Mouse (Mus musculus): ENCODE measurements at regions not wholly inside any gene's neighbourhood (a gene's known extent, or its start where the extent isn't known, plus 50 kb on each side); places are given as distances from the start of the nearest gene placed in this dataset.
A peak's percentile ranks its signal among the peaks of the same experiment; 100 is the strongest.

GRCm38 (mm10) chr8:35996330-35997077 is 230.9 kb downstream of the Gm19410 start:
- no peak overlapping the region for H3K27ac ChIP-seq (ENCODE audit: insufficient read depth, low read length)
- no peaks in the 10 kb centered on the region for H3K4me1 ChIP-seq (ENCODE audit: control insufficient read depth, insufficient read depth, low read length)
- DNase-seq: no peak
- WGBS: 90% methylated on average over 6 of the region's 6 CpGs
- TF ChIP-seq POLR2A (IDR thresholded peaks at IDR 0.05; ENCODE audit: borderline replicate concordance, insufficient read depth, low read length) (no peak), CTCF (IDR thresholded peaks at IDR 0.05; ENCODE audit: borderline replicate concordance, insufficient read depth, low read depth, low read length) (no peak)
- H3K4me3 ChIP-seq (replicated peaks; ENCODE audit: insufficient read depth, low read depth, low read length): no peak overlapping the region
- H3K27me3 ChIP-seq (ENCODE audit: control insufficient read depth, insufficient read depth, low read length): no peaks in the 10 kb centered on the region

DNA sequence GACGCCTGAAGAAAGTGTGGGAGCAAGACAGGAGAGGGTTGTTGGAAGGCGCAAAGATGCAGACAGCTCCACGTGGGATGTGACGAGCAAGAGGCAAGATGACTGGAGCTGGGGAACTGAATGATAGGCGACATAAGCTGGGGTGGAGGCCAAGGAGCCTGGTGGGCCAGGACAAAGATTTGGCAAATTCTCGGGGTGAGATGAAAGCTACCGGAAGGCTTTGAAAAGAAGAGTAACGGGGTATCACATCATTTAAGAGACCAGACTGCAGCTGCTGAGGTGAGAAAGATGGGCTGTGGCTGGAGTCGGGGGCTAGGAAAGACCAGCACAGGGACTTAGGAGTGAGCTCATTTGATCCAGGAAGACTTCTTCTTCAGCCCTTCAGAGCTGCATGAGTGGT is 234.0 kb downstream of the Gm19410 start:
- WGBS: 56% methylated on average over 9 of the region's 9 CpGs
- no peaks in the 10 kb centered on the region for H3K27me3 ChIP-seq (ENCODE audit: control insufficient read depth, insufficient read depth, low read length)
- no peak for TF ChIP-seq CTCF (IDR thresholded peaks at IDR 0.05; ENCODE audit: borderline replicate concordance, insufficient read depth, low read depth, low read length)
- no peak for TF ChIP-seq POLR2A (IDR thresholded peaks at IDR 0.05; ENCODE audit: borderline replicate concordance, insufficient read depth, low read length)
- H3K4me1 ChIP-seq (ENCODE audit: control insufficient read depth, insufficient read depth, low read length): no peaks in the 10 kb centered on the region
- no peak for DNase-seq
- H3K4me3 ChIP-seq (replicated peaks; ENCODE audit: insufficient read depth, low read depth, low read length): no peak overlapping the region
- H3K27ac ChIP-seq (ENCODE audit: insufficient read depth, low read length): no peak overlapping the region

DNA sequence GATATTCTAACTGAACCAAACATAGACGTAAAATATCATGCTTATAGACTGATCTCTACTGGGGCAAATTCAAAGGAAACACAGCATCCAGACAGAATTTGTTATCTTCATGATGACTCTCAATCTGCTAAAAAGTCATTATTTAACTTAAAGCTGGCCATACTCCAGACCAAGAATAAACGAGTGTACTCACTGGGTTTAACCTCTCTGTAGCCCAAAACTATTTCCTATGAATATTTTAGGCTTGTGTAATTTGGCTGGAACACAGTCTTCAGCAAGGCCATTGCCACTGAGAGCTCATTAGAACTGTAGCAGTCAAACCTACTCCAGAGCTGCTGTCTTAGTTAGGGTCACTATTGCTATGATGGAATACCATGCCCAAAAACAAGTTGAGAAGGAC is 238.8 kb downstream of the Gm19410 start:
- 85% methylated on average over 2 of the region's 2 CpGs for WGBS
- no peak overlapping the region for H3K4me3 ChIP-seq (replicated peaks; ENCODE audit: insufficient read depth, low read depth, low read length)
- no peak for TF ChIP-seq CTCF (IDR thresholded peaks at IDR 0.05; ENCODE audit: borderline replicate concordance, insufficient read depth, low read depth, low read length)
- TF ChIP-seq POLR2A (IDR thresholded peaks at IDR 0.05; ENCODE audit: borderline replicate concordance, insufficient read depth, low read length): no peak
- no peak for DNase-seq
- no peaks in the 10 kb centered on the region for H3K27me3 ChIP-seq (ENCODE audit: control insufficient read depth, insufficient read depth, low read length)
- no peak overlapping the region for H3K27ac ChIP-seq (ENCODE audit: insufficient read depth, low read length)
- H3K4me1 ChIP-seq (ENCODE audit: control insufficient read depth, insufficient read depth, low read length): peaks cover 4% of the 10 kb centered on the region

DNA sequence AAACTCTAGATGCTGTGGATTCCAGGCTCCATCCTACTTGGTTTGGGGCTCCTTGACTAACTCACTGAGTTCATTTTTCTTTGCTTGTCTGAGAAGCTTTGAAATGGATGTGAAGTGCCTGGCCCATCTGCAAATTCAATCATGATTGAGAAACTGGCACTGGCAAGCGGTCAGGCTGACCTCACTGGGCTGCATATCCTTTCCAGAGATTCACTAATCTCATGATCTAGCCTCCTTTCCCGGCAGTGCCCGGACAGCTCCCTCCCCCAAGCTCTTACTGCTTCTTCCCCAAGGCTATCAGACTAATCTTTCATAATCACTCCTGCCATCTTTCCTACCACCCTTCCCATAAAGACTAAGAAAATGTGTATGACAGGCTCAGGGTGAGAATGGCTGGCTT is 239.9 kb downstream of the Gm19410 start:
- no peak for DNase-seq
- H3K4me1 ChIP-seq (ENCODE audit: control insufficient read depth, insufficient read depth, low read length): peaks cover 9% of the 10 kb centered on the region
- H3K27ac ChIP-seq (ENCODE audit: insufficient read depth, low read length): no peak overlapping the region
- H3K4me3 ChIP-seq (replicated peaks; ENCODE audit: insufficient read depth, low read depth, low read length): no peak overlapping the region
- TF ChIP-seq CTCF (IDR thresholded peaks at IDR 0.05; ENCODE audit: borderline replicate concordance, insufficient read depth, low read depth, low read length) (no peak), POLR2A (IDR thresholded peaks at IDR 0.05; ENCODE audit: borderline replicate concordance, insufficient read depth, low read length) (no peak)
- no peaks in the 10 kb centered on the region for H3K27me3 ChIP-seq (ENCODE audit: control insufficient read depth, insufficient read depth, low read length)
- 59% methylated on average over 3 of the region's 3 CpGs for WGBS

- Histone ChIP-seq H3K27ac (ENCODE audit: insufficient read depth, low read length) (no peak overlapping the region), H3K4me1 (ENCODE audit: control insufficient read depth, insufficient read depth, low read length) (peaks cover 9% of the 10 kb centered on the region), H3K27me3 (ENCODE audit: control insufficient read depth, insufficient read depth, low read length) (no peaks in the 10 kb centered on the region), H3K4me3 (replicated peaks; ENCODE audit: insufficient read depth, low read depth, low read length) (no peak overlapping the region)
- 95% methylated on average over 1 of the region's 1 CpGs for WGBS
- TF ChIP-seq CTCF (IDR thresholded peaks at IDR 0.05; ENCODE audit: borderline replicate concordance, insufficient read depth, low read depth, low read length) (no peak), POLR2A (IDR thresholded peaks at IDR 0.05; ENCODE audit: borderline replicate concordance, insufficient read depth, low read length) (no peak)
- DNase-seq: peak in 1 of 2 experiments; percentile 28
Measured at GRCm38 (mm10) chr8:36007724-36008123, 242.1 kb downstream of the Gm19410 start.

- peaks cover 9% of the 10 kb centered on the region for H3K4me1 ChIP-seq (ENCODE audit: control insufficient read depth, insufficient read depth, low read length)
- WGBS: 19% methylated on average over 9 of the region's 9 CpGs
- H3K27me3 ChIP-seq (ENCODE audit: control insufficient read depth, insufficient read depth, low read length): no peaks in the 10 kb centered on the region
- no peak overlapping the region for H3K27ac ChIP-seq (ENCODE audit: insufficient read depth, low read length)
- no peak overlapping the region for H3K4me3 ChIP-seq (replicated peaks; ENCODE audit: insufficient read depth, low read depth, low read length)
- no peak for TF ChIP-seq POLR2A (IDR thresholded peaks at IDR 0.05; ENCODE audit: borderline replicate concordance, insufficient read depth, low read length)
- TF ChIP-seq CTCF (IDR thresholded peaks at IDR 0.05; ENCODE audit: borderline replicate concordance, insufficient read depth, low read depth, low read length): no peak
- peak; percentile 59 to 62 for DNase-seq
Measured at GRCm38 (mm10) chr8:36009565-36009964, 244.0 kb downstream of the Gm19410 start.

- Histone ChIP-seq H3K4me1 (ENCODE audit: control insufficient read depth, insufficient read depth, low read length) (peaks cover 9% of the 10 kb centered on the region), H3K4me3 (replicated peaks; ENCODE audit: insufficient read depth, low read depth, low read length) (no peak overlapping the region), H3K27me3 (ENCODE audit: control insufficient read depth, insufficient read depth, low read length) (no peaks in the 10 kb centered on the region), H3K27ac (ENCODE audit: insufficient read depth, low read length) (no peak overlapping the region)
- no peak for DNase-seq
- TF ChIP-seq CTCF (IDR thresholded peaks at IDR 0.05; ENCODE audit: borderline replicate concordance, insufficient read depth, low read depth, low read length) (no peak), POLR2A (IDR thresholded peaks at IDR 0.05; ENCODE audit: borderline replicate concordance, insufficient read depth, low read length) (no peak)
- 94% methylated on average over 11 of the region's 11 CpGs for WGBS
Measured at GRCm38 (mm10) chr8:36010446-36011217, 245.0 kb downstream of the Gm19410 start.

DNA sequence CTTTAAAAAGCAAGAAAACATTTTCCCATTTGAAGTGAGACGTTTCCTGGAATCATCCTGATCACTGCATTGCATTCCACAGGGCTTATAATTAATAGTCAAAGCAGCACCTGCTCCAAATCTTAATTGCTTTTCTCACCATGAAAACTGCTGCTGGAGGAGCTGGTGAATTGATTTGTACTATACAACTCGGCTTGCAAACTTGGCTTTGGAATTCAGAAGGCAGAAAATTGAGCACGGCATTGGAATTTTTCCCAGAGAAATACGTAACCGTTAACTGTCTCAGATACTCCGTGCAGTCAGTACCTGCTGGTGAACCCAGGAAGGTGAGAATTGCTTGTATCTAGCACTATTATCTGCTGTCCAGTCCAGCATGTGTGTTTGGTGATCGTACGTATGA is 249.3 kb downstream of the Gm19410 start:
- peak in 1 of 2 experiments; percentile 38 for DNase-seq
- Histone ChIP-seq H3K4me3 (replicated peaks; ENCODE audit: insufficient read depth, low read depth, low read length) (no peak overlapping the region), H3K4me1 (ENCODE audit: control insufficient read depth, insufficient read depth, low read length) (no peaks in the 10 kb centered on the region; the same call in 1 of the 2 replicates), H3K27me3 (ENCODE audit: control insufficient read depth, insufficient read depth, low read length) (no peaks in the 10 kb centered on the region), H3K27ac (ENCODE audit: insufficient read depth, low read length) (no peak overlapping the region)
- no peak for TF ChIP-seq CTCF (IDR thresholded peaks at IDR 0.05; ENCODE audit: borderline replicate concordance, insufficient read depth, low read depth, low read length)
- TF ChIP-seq POLR2A (IDR thresholded peaks at IDR 0.05; ENCODE audit: borderline replicate concordance, insufficient read depth, low read length): no peak
- WGBS: 44% methylated on average over 8 of the region's 8 CpGs
